Mouse (Mus musculus) megakaryocyte, embryonic 14.5 days (primary cell): Measurements from ENCODE around the gene Prm3. TPM values are rescaled to one million over a fixed set of nuclear protein-coding genes. Genes with fewer than 3 reads are reported as not detected.
A peak's percentile ranks its signal among the peaks of the same experiment; 100 is the strongest.

Experiments
- H3K27me3 ChIP-seq: replicated peaks from 2 replicates; pipeline ENCODE3; 2012; ENCODE audit warnings: inconsistent platforms
- H3K36me3 ChIP-seq: replicated peaks from 2 replicates; pipeline ENCODE3; 2012; ENCODE audit warnings: low read length, inconsistent platforms, mixed read lengths
- H3K4me1 ChIP-seq: 2 replicates; pipeline ENCODE4 v1.6.1; 2012; ENCODE audit warnings: inconsistent platforms
- H3K4me3 ChIP-seq: replicated peaks from 2 replicates; pipeline ENCODE3; 2012; ENCODE audit warnings: moderate library complexity, mild to moderate bottlenecking, inconsistent platforms
- H3K9me3 ChIP-seq: 2 replicates; pipeline ENCODE4 v1.6.1; 2012; ENCODE audit warnings: inconsistent platforms
- FLI1 ChIP-seq: IDR thresholded peaks from 2 replicates; pipeline ENCODE4 v1.6.1; 2012; ENCODE audit warnings: low read length, inconsistent platforms, mixed read lengths
- GATA1 ChIP-seq: IDR thresholded peaks from 3 replicates; pipeline ENCODE4 v1.6.1; 2012; ENCODE audit warnings: mixed read lengths, low read length, inconsistent platforms, borderline replicate concordance
- polyA plus RNA-seq: library from polyadenylated mRNA; stranded (reverse); fragments of >175 nt; gene quantifications from 2 replicates; pipeline ENCODE4 v1.2.3, GENCODE M21; 2012; ENCODE audit warnings: low replicate concordance; ENCODE audit not compliant: insufficient read depth

The Prm3 gene
- polyA plus RNA-seq, 1 experiment: not detected

DNA sequence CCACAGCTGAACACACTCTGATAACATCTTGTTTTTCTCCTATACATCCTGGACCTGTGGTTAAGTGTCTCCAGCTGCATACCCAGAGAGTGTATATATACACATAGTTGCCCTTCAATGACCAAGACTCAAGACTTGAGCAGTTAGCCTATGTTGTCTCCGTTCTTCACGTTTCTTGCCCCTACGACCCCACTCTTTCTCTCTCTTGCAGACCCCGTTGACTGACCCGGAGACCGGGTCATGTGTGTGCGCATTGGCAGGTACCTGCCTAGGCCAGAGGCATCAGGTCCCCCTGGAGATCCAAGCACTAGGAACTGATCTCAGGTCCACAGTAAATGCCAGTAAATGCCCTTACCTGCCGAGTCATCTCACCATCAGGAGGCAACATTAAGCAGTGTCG, 36.6 kb upstream of the Prm3 start:
- Histone ChIP-seq H3K4me1 (peaks cover 9% of the 10 kb centered on the region), H3K36me3 (no peaks in the 10 kb centered on the region), H3K9me3 (peaks cover 14% of the 10 kb centered on the region), H3K27me3 (peaks cover 71% of the 10 kb centered on the region), H3K4me3 (no peak overlapping the region)
- TF ChIP-seq GATA1 (no peak), FLI1 (no peak)

DNA sequence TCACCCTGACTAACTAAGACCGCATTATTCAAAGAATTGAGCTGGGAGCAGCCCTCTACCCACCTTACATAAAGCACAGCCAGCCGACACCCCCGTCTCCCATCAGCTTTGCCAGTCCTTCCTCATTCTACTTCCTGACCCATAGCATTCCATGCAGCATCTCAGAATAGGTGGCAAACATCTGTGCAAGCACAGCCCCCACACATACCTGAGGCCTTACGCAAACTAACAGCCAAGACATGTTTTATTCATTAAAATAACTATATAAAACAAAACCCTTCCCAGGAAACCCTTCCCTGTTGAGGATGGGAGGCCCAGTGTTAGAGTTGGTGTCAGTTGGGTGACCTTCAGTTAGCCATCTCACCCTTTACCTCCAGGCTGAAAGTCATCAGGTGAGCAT, 35.1 kb upstream of the Prm3 start:
- Histone ChIP-seq H3K36me3 (no peaks in the 10 kb centered on the region), H3K27me3 (peaks cover 76% of the 10 kb centered on the region), H3K9me3 (peaks cover 9% of the 10 kb centered on the region; the same call in 1 of the 2 replicates), H3K4me1 (peaks cover 9% of the 10 kb centered on the region), H3K4me3 (no peak overlapping the region)
- no peak for TF ChIP-seq GATA1
- TF ChIP-seq FLI1: no peak

DNA sequence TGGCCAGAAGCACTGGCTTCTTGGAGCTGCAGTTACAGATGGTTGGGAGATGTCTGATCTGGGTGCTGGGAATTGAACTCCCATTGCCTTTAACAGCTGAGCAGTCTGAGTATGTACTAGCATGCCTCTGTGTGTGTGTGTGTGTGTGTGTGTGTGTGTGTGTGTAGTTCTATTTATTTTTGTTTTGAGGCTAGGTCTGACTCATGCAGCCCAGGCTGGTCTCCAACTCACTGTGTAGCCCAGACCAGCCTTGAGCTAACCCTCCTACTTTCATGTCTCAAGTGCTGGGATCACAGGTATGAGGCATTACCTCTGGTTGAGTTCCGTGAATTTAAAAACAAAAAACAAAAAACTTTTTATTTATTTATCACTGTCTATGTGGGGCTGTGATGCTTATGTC, 33.8 kb upstream of the Prm3 start:
- peaks cover 78% of the 10 kb centered on the region for H3K27me3 ChIP-seq
- no peaks in the 10 kb centered on the region for H3K36me3 ChIP-seq
- H3K9me3 ChIP-seq: peaks cover 4% of the 10 kb centered on the region; the same call in 1 of the 2 replicates
- no peak overlapping the region for H3K4me3 ChIP-seq
- TF ChIP-seq FLI1 (no peak), GATA1 (no peak)
- peaks cover 12% of the 10 kb centered on the region for H3K4me1 ChIP-seq

DNA sequence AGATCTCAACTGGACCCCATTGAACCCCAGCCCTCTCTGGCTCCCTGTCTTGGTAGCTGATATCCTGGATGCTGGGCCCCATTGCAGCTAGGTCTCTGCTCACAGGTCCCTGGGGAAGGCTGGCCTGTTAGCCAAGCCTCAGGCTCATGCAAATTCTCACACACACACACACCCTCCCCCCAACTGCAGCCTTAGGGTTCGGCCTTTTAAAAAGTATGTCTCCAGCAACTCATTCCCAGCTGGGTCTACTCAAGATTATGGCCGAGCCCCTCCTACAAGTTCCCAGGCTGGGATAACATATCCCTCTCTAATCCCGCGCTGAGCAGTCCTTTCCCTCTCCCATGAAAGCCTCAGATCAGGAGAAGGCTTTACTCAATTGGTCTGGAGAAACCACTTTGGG, 30.7 kb upstream of the Prm3 start:
- Histone ChIP-seq H3K4me1 (peaks cover 10% of the 10 kb centered on the region), H3K36me3 (no peaks in the 10 kb centered on the region), H3K9me3 (peaks cover 4% of the 10 kb centered on the region; the same call in 1 of the 2 replicates), H3K4me3 (no peak overlapping the region), H3K27me3 (peaks cover 84% of the 10 kb centered on the region)
- TF ChIP-seq FLI1 (no peak), GATA1 (no peak)

DNA sequence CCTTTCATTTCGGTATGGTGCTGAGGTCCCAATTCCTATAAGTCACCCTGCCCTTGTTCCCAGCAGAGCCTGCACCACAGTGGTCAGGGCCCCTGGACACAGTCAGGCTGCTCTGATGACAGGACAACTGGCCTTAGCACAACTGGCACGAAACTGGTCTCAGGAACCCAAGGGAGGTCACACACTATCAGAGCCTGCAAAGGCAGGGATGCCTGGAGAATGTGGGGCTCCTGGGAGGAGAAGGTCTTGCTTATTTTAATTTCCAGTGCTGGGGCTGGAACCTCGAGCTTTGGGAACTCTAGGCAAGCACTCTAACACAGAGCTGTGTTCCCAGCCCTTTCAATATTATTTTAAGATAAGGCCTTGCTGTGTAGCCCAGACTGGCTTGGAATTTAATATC, 29.3 kb upstream of the Prm3 start:
- Histone ChIP-seq H3K27me3 (peaks cover 82% of the 10 kb centered on the region), H3K36me3 (no peaks in the 10 kb centered on the region), H3K9me3 (peaks cover 4% of the 10 kb centered on the region; the same call in 1 of the 2 replicates), H3K4me3 (no peak overlapping the region), H3K4me1 (peaks cover 17% of the 10 kb centered on the region)
- TF ChIP-seq FLI1 (no peak), GATA1 (no peak)

DNA sequence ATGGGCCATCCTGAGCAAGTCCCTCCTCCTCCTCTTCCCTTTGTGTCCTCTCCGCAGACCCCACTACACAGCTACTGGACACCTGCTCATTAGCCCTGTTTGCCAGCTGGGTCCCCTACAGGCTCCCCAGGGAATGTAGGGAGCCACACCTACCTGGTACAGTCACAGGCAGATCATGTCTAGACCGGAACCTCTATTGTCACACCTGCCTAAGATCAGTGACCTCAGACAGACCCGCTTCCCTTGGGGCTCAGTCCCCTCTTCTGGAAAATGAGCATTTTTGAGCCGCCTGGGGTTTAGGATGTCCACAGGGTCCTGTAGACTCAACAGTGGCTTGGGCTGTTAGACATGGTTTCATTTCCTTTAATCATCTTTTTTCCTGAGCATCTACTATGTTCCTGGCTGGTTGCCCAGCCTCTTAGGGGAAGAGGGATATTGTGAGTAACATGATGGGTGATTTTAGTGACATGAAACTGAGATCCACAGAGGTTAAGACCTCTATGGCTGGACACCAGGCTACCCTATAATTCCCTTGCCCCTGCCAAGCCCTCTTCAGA, 27.9 kb upstream of the Prm3 start:
- H3K36me3 ChIP-seq: no peaks in the 10 kb centered on the region
- peaks cover 30% of the 10 kb centered on the region for H3K4me1 ChIP-seq
- no peak overlapping the region for H3K4me3 ChIP-seq
- H3K9me3 ChIP-seq: peaks cover 4% of the 10 kb centered on the region; the same call in 1 of the 2 replicates
- peaks cover 85% of the 10 kb centered on the region for H3K27me3 ChIP-seq
- TF ChIP-seq GATA1: no peak
- TF ChIP-seq FLI1: no peak

DNA sequence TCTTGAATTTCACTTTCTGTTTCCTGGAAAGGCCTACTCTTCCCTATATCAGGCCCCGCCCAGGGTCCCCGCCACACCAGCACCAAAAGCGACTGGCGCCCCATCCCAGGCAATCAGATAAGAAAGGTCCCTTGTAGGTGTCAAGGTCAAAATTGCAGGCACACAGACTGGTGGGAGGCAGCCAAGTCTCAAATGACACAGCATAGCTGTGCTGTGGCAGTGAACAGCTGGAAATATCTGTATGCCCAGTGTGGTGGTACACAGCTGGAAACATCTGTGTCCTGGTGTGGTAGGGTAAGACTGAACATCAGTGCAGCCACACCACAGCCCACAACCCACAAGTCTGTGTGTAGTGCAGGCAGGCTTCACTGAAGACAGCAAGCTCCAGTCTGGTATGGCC, 24.1 kb upstream of the Prm3 start:
- H3K9me3 ChIP-seq: no peaks in the 10 kb centered on the region
- TF ChIP-seq GATA1 (peak; percentile 71; the same call in 1 of the 3 replicates), FLI1 (no peak)
- H3K27me3 ChIP-seq: peaks cover 91% of the 10 kb centered on the region
- no peaks in the 10 kb centered on the region for H3K36me3 ChIP-seq
- H3K4me3 ChIP-seq: peak overlapping the region; percentile 29
- H3K4me1 ChIP-seq: peaks cover 36% of the 10 kb centered on the region

DNA sequence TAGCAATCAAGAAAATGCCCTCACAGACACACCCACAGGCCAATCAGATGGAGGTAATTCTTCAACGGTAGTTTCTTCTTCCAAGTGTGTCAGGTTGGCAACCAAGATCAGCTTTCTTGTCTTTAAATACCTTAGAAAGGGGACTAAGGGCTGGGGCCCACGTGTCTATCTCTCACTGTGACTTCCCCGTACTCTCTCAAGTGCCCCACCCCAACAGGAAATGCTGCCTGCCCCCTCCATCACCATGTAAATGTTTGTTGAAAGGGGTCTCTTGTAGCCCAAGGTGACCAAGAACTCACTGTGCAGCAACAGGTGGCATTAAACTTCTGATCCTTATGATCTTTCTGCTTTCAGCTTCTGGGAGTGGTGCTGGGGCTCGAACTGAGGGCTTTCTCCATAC, 23.0 kb upstream of the Prm3 start:
- Histone ChIP-seq H3K4me1 (peaks cover 29% of the 10 kb centered on the region), H3K27me3 (peaks cover 91% of the 10 kb centered on the region), H3K36me3 (no peaks in the 10 kb centered on the region), H3K9me3 (no peaks in the 10 kb centered on the region), H3K4me3 (no peak overlapping the region)
- TF ChIP-seq FLI1 (no peak), GATA1 (no peak)

DNA sequence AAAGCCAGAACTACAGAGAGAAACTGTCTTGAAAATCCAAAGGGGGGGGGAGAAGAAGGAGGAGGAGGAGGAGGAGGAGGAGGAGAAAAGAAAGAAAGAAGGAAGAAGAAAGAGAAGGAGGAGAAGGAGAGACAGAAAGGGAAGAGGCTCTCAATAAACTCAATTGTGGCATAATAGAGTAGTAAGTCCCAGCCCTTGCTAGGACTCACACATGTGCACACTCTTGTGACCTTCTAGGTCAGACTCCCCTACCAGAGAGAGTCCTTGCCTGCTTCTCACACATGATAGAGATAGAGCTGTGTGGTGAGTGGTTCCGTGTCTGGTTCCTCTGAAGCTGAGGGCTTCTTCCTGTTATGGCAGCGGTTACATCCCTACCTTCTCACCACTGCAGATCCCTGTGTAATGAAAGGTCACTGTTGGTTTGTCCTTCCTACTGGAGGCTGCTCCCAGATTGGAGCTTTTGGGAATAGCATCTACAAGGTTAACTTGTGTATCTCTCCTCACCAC, 22.2 kb upstream of the Prm3 start, which contains the start of gene Gm11172:
TSS of gene Gm11172 (plus strand) at position 51 of the 507 bp plus-strand sequence.
- Histone ChIP-seq H3K9me3 (no peaks in the 10 kb centered on the region), H3K27me3 (peaks cover 91% of the 10 kb centered on the region), H3K4me3 (no peak within 1 kb of the TSS), H3K36me3 (no peaks in the 10 kb centered on the region), H3K4me1 (peaks cover 29% of the 10 kb centered on the region)
- TF ChIP-seq FLI1 (no peak), GATA1 (no peak)

DNA sequence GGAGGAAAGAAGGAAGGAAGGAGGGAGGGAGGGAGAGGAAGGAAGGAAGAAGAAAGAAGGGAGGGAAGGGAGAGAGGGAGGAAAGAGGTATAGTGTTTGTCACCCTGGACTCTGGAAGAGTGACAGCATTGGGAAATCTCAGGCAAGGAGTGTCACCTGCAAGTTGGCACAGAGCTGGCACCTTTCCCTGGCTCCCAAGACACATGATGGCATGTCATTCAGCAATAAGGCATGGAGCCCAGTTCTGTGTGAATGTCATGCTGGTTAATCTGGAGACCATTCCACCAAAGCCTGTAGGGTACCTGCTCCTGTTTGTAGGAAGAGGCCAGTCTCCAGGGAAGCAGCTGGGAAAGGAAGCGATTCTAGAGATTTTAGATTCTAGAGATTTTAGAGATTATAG, 19.7 kb upstream of the Prm3 start:
- H3K4me3 ChIP-seq: no peak overlapping the region
- TF ChIP-seq GATA1: no peak
- TF ChIP-seq FLI1: no peak
- no peaks in the 10 kb centered on the region for H3K9me3 ChIP-seq
- peaks cover 96% of the 10 kb centered on the region for H3K27me3 ChIP-seq
- H3K36me3 ChIP-seq: no peaks in the 10 kb centered on the region
- peaks cover 30% of the 10 kb centered on the region for H3K4me1 ChIP-seq
